Mouse (Mus musculus) kidney, embryonic 16.5 days (tissue): Measurements from ENCODE around the gene Spdye4b. TPM values are rescaled to one million over a fixed set of nuclear protein-coding genes. Genes with fewer than 3 reads are reported as not detected.
A peak's percentile ranks its signal among the peaks of the same experiment; 100 is the strongest.

ENCODE experiments used
- ATAC-seq: fragments of 200-750 bp; cut with Nextera tagmentation; 2 replicates; pipeline ENCODE4 v1.8.0; 2017; ENCODE audit warnings: moderate TSS enrichment; ENCODE audit not compliant: low FRiP score, low TSS enrichment
- H3K27ac ChIP-seq: fragments of 300-500 bp; sonication (generic); 2 replicates; pipeline ENCODE4 v1.5.1; 2014; ENCODE audit warnings: low read length
- H3K27me3 ChIP-seq: fragments of 300-500 bp; sonication (generic); 2 replicates; pipeline ENCODE4 v1.6.1; 2014; ENCODE audit warnings: low read length, control low read depth, mixed read lengths; ENCODE audit not compliant: insufficient read depth
- H3K36me3 ChIP-seq: fragments of 300-500 bp; sonication (generic); 2 replicates; pipeline ENCODE4 v1.6.1; 2014; ENCODE audit warnings: low read length, control low read depth, mixed read lengths; ENCODE audit not compliant: insufficient read depth
- H3K4me1 ChIP-seq: fragments of 300-500 bp; sonication (generic); 2 replicates; pipeline ENCODE4 v1.6.1; 2014; ENCODE audit warnings: low read length, control low read depth, mixed read lengths; ENCODE audit not compliant: insufficient read depth
- H3K4me2 ChIP-seq: fragments of 300-500 bp; sonication (generic); replicated peaks from 2 replicates; pipeline ENCODE4 v1.6.1; 2014; ENCODE audit warnings: low read depth, low read length
- H3K4me3 ChIP-seq: fragments of 300-500 bp; sonication (generic); 2 replicates; pipeline ENCODE4 v1.5.1; 2014; ENCODE audit warnings: mild to moderate bottlenecking, low read length
- H3K9ac ChIP-seq: fragments of 300-500 bp; sonication (generic); replicated peaks from 2 replicates; pipeline ENCODE4 v1.6.1; 2014; ENCODE audit warnings: low read length
- H3K9me3 ChIP-seq: fragments of 300-500 bp; sonication (generic); 2 replicates; pipeline ENCODE4 v1.6.1; 2016; ENCODE audit warnings: low read length, control low read depth
- WGBS: fragments of 180-500 bp; shearing (Covaris S2); extraction: QIAGEN DNeasy Blood & Tissue Kit; methylation state at CpG from one replicate; pipeline ENCODE4 v1.1.7; 2014; 5-methylcytosine and 5-hydroxymethylcytosine counted together
- microRNA-seq: library from miRNA; unstranded; fragments of <30 nt; microRNA quantifications from one replicate; pipeline ENCODE4, GENCODE M21; 2016
- polyA plus RNA-seq: library from polyadenylated mRNA; unstranded; fragments of >200 nt; fragmentation: Nextera tagmentation; extraction: Ambion mirVana; gene quantifications from 2 replicates; pipeline ENCODE4 v1.2.1, GENCODE M21; 2015

The Spdye4b gene
- polyA plus RNA-seq, 1 experiment from 2014 or later, result not detected

GRCm38 (mm10) chr5:143252791-143253185 is 72.0 kb downstream of the Spdye4b start:
- Histone ChIP-seq H3K4me3 (peak overlapping the region; percentile 47), H3K4me1 (peaks cover 26% of the 10 kb centered on the region), H3K9ac (no peak overlapping the region), H3K27ac (no peak overlapping the region), H3K27me3 (peaks cover 69% of the 10 kb centered on the region), H3K4me2 (peak overlapping the region; percentile 78), H3K36me3 (peaks cover 15% of the 10 kb centered on the region; the same call in 1 of the 2 replicates), H3K9me3 (no peaks in the 10 kb centered on the region)
- 23% methylated on average over 18 of the region's 18 CpGs for WGBS
- no peak for ATAC-seq

GRCm38 (mm10) chr5:143253186-143253880 is 72.5 kb downstream of the Spdye4b start:
- ATAC-seq, result peak; percentile 18; the same call in 1 of the 2 replicates

GRCm38 (mm10) chr5:143253881-143254486 is 73.2 kb downstream of the Spdye4b start:
- Histone ChIP-seq H3K36me3 (0 out of 2 replicates have a peak, but pooled peaks cover 9% of the 10 kb centered on the region), H3K27ac (no peak overlapping the region), H3K4me3 (peak overlapping the region; percentile 47), H3K4me2 (peak overlapping the region; percentile 78), H3K9ac (peak overlapping the region; percentile 31; the same call in 1 of the 2 replicates), H3K27me3 (peaks cover 69% of the 10 kb centered on the region), H3K4me1 (peaks cover 26% of the 10 kb centered on the region), H3K9me3 (no peaks in the 10 kb centered on the region)
- 4% methylated on average over 81 of the region's 81 CpGs for WGBS
- no peak; the same call in 1 of the 2 replicates for ATAC-seq

More at GRCm38 (mm10) chr5:143253186-143253880, 72.5 kb downstream of the Spdye4b start:
- H3K27ac ChIP-seq, result no peak overlapping the region
- H3K9me3 ChIP-seq, result no peaks in the 10 kb centered on the region
- WGBS, result 2% methylated on average over 88 of the region's 103 CpGs
- peaks cover 69% of the 10 kb centered on the region for H3K27me3 ChIP-seq
- H3K36me3 ChIP-seq, result 0 out of 2 replicates have a peak, but pooled peaks cover 10% of the 10 kb centered on the region
- peak overlapping the region; percentile 31; the same call in 1 of the 2 replicates for H3K9ac ChIP-seq
- H3K4me2 ChIP-seq, result peak overlapping the region; percentile 78
- peak overlapping the region; percentile 47 for H3K4me3 ChIP-seq
- H3K4me1 ChIP-seq, result peaks cover 26% of the 10 kb centered on the region

Small RNA genes within 50 kb of the gene (microRNA-seq; reads per million reads assigned to microRNA genes)
- gene Gm44405, result not detected

Other genes starting within 250 kb of the Spdye4b start
- gene Fscn1, start 220.7 kb upstream of the Spdye4b start, polyA plus RNA-seq, result 302 and 349 TPM in 2 replicates
- 39.4 and 46.2 TPM in 2 replicates for gene Rnf216, start 68.0 kb upstream of the Spdye4b start, polyA plus RNA-seq
- not detected in 2 replicates for gene Olfr718-ps1, start 33.4 kb upstream of the Spdye4b start, polyA plus RNA-seq
- gene Rbak, start 242 bp upstream of the Spdye4b start, polyA plus RNA-seq, result 11.6 and 14.4 TPM in 2 replicates
- gene Spdye4a, start 45.9 kb downstream of the Spdye4b start, polyA plus RNA-seq, result not detected in 2 replicates
- 16.3 and 19.7 TPM in 2 replicates for gene Zfp12, start 54.1 kb downstream of the Spdye4b start, polyA plus RNA-seq
- 1.4 and 2.3 TPM in 2 replicates for gene Zfp316, start 89.0 kb downstream of the Spdye4b start, polyA plus RNA-seq
- 0.05 TPM in 2 replicates for gene Zfp853, start 112.6 kb downstream of the Spdye4b start, polyA plus RNA-seq
- 39.4 and 43.7 TPM in 2 replicates for gene E130309D02Rik, start 134.3 kb downstream of the Spdye4b start, polyA plus RNA-seq
- 81.9 and 82.7 TPM in 2 replicates for gene Zdhhc4, start 148.2 kb downstream of the Spdye4b start, polyA plus RNA-seq
- gene Grid2ip, start 176.3 kb downstream of the Spdye4b start, polyA plus RNA-seq, result 0.05 and 0.07 TPM in 2 replicates
- 317 and 349 TPM in 2 replicates for gene Kdelr2, start 222.8 kb downstream of the Spdye4b start, polyA plus RNA-seq